Mouse (Mus musculus) midbrain, embryonic 11.5 days (tissue): Measurements from ENCODE around the gene Med14. TPM values are rescaled to one million over a fixed set of nuclear protein-coding genes. Genes with fewer than 3 reads are reported as not detected.

Experiments
- polyA plus RNA-seq: library from polyadenylated mRNA; unstranded; fragments of >200 nt; fragmentation: Nextera tagmentation; extraction: Ambion mirVana; gene quantifications from 2 replicates; pipeline ENCODE4 v1.2.1, GENCODE M21; 2014

Gene Med14
- polyA plus RNA-seq, 1 experiment from 2014 or later = 25.9 TPM

Other genes starting within 250 kb of the Med14 start
- gene Atp6ap2, start 174.3 kb downstream of the Med14 start, polyA plus RNA-seq = 98.7 and 103 TPM in 2 replicates
- 35.6 and 38.5 TPM in 2 replicates for gene 1810030O07Rik, start 88.4 kb downstream of the Med14 start, polyA plus RNA-seq